Mouse (Mus musculus) hindbrain, embryonic 14.5 days (tissue): ENCODE measurements around the gene Ndufv3. TPM values are rescaled to one million over a fixed set of nuclear protein-coding genes. Genes with fewer than 3 reads are reported as not detected.

Source experiments
- ATAC-seq: fragments of 200-750 bp; cut with Nextera tagmentation; 2 replicates; pipeline ENCODE4 v1.8.0; 2017; ENCODE audit warnings: moderate number of reproducible peaks, mild to moderate bottlenecking, moderate TSS enrichment, moderate library complexity; ENCODE audit not compliant: low FRiP score
- DNase-seq: peaks from one replicate; pipeline ENCODE4 v3.0.0-alpha.2; 2015; ENCODE audit warnings: low spot score
- H3K27ac ChIP-seq: fragments of 300-500 bp; sonication (generic); 2 replicates; pipeline ENCODE4 v1.5.1; 2014; ENCODE audit warnings: mild to moderate bottlenecking, moderate library complexity
- H3K27me3 ChIP-seq: fragments of 300-500 bp; sonication (generic); 2 replicates; pipeline ENCODE4 v1.6.1; 2014; ENCODE audit warnings: mild to moderate bottlenecking, low read length, mixed read lengths; ENCODE audit not compliant: control insufficient read depth, insufficient read depth
- H3K36me3 ChIP-seq: fragments of 300-500 bp; sonication (generic); replicated peaks from 2 replicates; pipeline ENCODE4 v1.6.1; 2014; ENCODE audit not compliant: control insufficient read depth, insufficient read depth
- H3K4me1 ChIP-seq: fragments of 300-500 bp; sonication (generic); replicated peaks from 2 replicates; pipeline ENCODE4 v1.6.1; 2014; ENCODE audit warnings: antibody characterized with exemption, low read length, mixed read lengths; ENCODE audit not compliant: control insufficient read depth, insufficient read depth
- H3K4me2 ChIP-seq: fragments of 300-500 bp; sonication (generic); replicated peaks from 2 replicates; pipeline ENCODE4 v1.6.1; 2014; ENCODE audit warnings: mild to moderate bottlenecking, moderate library complexity
- H3K4me3 ChIP-seq: fragments of 300-500 bp; sonication (generic); replicated peaks from 2 replicates; pipeline ENCODE4 v1.5.1; 2014; ENCODE audit warnings: mild to moderate bottlenecking, low read length
- H3K9ac ChIP-seq: fragments of 300-500 bp; sonication (generic); 2 replicates; pipeline ENCODE4 v1.6.1; 2014
- H3K9me3 ChIP-seq: fragments of 300-500 bp; sonication (generic); 2 replicates; pipeline ENCODE4 v1.6.1; 2016; ENCODE audit warnings: low read length; ENCODE audit not compliant: control insufficient read depth
- WGBS: fragments of 180-500 bp; shearing (Covaris S2); extraction: QIAGEN DNeasy Blood & Tissue Kit; methylation state at CpG from one replicate; pipeline ENCODE4 v1.1.7; 2014; 5-methylcytosine and 5-hydroxymethylcytosine counted together
- polyA plus RNA-seq: library from polyadenylated mRNA; unstranded; fragments of >200 nt; fragmentation: Nextera tagmentation; extraction: Ambion mirVana; gene quantifications from 2 replicates; pipeline ENCODE4 v1.2.1, GENCODE M21; 2014

Gene Ndufv3
- polyA plus RNA-seq, 1 experiment from 2014 or later, result 514 TPM

GRCm38 (mm10) chr17:31506282-31506681 is 13.6 kb upstream of the Ndufv3 start:
- Histone ChIP-seq H3K4me3 (no peak overlapping the region), H3K4me2 (no peak overlapping the region), H3K27me3 (no peaks in the 10 kb centered on the region), H3K27ac (no peak overlapping the region), H3K9ac (no peak overlapping the region), H3K36me3 (peaks cover 81% of the 10 kb centered on the region), H3K4me1 (peaks cover 2% of the 10 kb centered on the region; the same call in 1 of the 2 replicates), H3K9me3 (no peaks in the 10 kb centered on the region)
- WGBS, result 84% methylated on average over 7 of the region's 7 CpGs
- no peak for DNase-seq
- no peak for ATAC-seq

GRCm38 (mm10) chr17:31510944-31511343 is 9.0 kb upstream of the Ndufv3 start:
- H3K27ac ChIP-seq, result no peak overlapping the region
- peak overlapping the region; percentile 76 for H3K4me2 ChIP-seq
- no peaks in the 10 kb centered on the region for H3K9me3 ChIP-seq
- no peaks in the 10 kb centered on the region for H3K27me3 ChIP-seq
- peak overlapping the region; percentile 67; the same call in 1 of the 2 replicates for H3K4me3 ChIP-seq
- ATAC-seq, result no peak
- no peak overlapping the region for H3K9ac ChIP-seq
- no peak for DNase-seq
- 97% methylated on average over 6 of the region's 6 CpGs for WGBS
- H3K36me3 ChIP-seq, result peaks cover 37% of the 10 kb centered on the region
- peaks cover 11% of the 10 kb centered on the region for H3K4me1 ChIP-seq

GRCm38 (mm10) chr17:31511792-31512495 is 8.0 kb upstream of the Ndufv3 start:
- H3K4me1 ChIP-seq, result peaks cover 11% of the 10 kb centered on the region
- no peaks in the 10 kb centered on the region for H3K9me3 ChIP-seq
- ATAC-seq (peak; percentile 96), DNase-seq (peak; percentile 94)
- no peaks in the 10 kb centered on the region for H3K27me3 ChIP-seq
- H3K27ac ChIP-seq, result peak overlapping the region; percentile 72
- peak overlapping the region; percentile 67 for H3K4me3 ChIP-seq
- peaks cover 34% of the 10 kb centered on the region for H3K36me3 ChIP-seq
- peak overlapping the region; percentile 67 for H3K9ac ChIP-seq
- WGBS, result under 1% methylated on average over 56 of the region's 56 CpGs
- H3K4me2 ChIP-seq, result peak overlapping the region; percentile 76

GRCm38 (mm10) chr17:31512593-31512992 is 7.3 kb upstream of the Ndufv3 start:
- H3K4me1 ChIP-seq, result peaks cover 11% of the 10 kb centered on the region
- H3K9ac ChIP-seq, result peak overlapping the region; percentile 67
- H3K27ac ChIP-seq, result peak overlapping the region; percentile 72
- peak overlapping the region; percentile 76 for H3K4me2 ChIP-seq
- peak overlapping the region; percentile 67 for H3K4me3 ChIP-seq
- DNase-seq, result no peak
- no peaks in the 10 kb centered on the region for H3K9me3 ChIP-seq
- peaks cover 27% of the 10 kb centered on the region for H3K36me3 ChIP-seq
- WGBS, result 24% methylated on average over 6 of the region's 6 CpGs
- H3K27me3 ChIP-seq, result no peaks in the 10 kb centered on the region
- no peak for ATAC-seq

- WGBS, result 69% methylated on average over 1 of the region's 1 CpGs
- H3K4me3 ChIP-seq, result no peak overlapping the region
- ATAC-seq, result no peak
- no peak overlapping the region for H3K4me2 ChIP-seq
- no peaks in the 10 kb centered on the region for H3K27me3 ChIP-seq
- peaks cover 7% of the 10 kb centered on the region for H3K36me3 ChIP-seq
- no peak overlapping the region for H3K9ac ChIP-seq
- no peak for DNase-seq
- H3K9me3 ChIP-seq, result no peaks in the 10 kb centered on the region
- H3K27ac ChIP-seq, result 0 out of 2 replicates have a peak overlapping the region, but pooled peaks have one; percentile 20
- peaks cover 18% of the 10 kb centered on the region for H3K4me1 ChIP-seq
These were observed 5.2 kb upstream of the Ndufv3 start for GRCm38 (mm10) chr17:31514696-31515095.

GRCm38 (mm10) chr17:31519344-31519945 is 470 bp upstream of the Ndufv3 start:
- DNase-seq, result no peak
- Histone ChIP-seq H3K27me3 (no peaks in the 10 kb centered on the region), H3K9me3 (no peaks in the 10 kb centered on the region), H3K9ac (no peak overlapping the region; the same call in 1 of the 2 replicates), H3K36me3 (peaks cover 15% of the 10 kb centered on the region), H3K4me3 (peak overlapping the region; percentile 91), H3K27ac (peak overlapping the region; percentile 41; the same call in 1 of the 2 replicates), H3K4me1 (peaks cover 27% of the 10 kb centered on the region), H3K4me2 (peak overlapping the region; percentile 83)
- peak; percentile 67 for ATAC-seq
- 6% methylated on average over 7 of the region's 7 CpGs for WGBS

GRCm38 (mm10) chr17:31520895-31521294 is 980 bp downstream of the Ndufv3 start:
- Histone ChIP-seq H3K36me3 (peaks cover 20% of the 10 kb centered on the region), H3K4me2 (peak overlapping the region; percentile 83), H3K4me3 (peak overlapping the region; percentile 91), H3K9me3 (no peaks in the 10 kb centered on the region), H3K4me1 (peaks cover 27% of the 10 kb centered on the region), H3K27ac (peak overlapping the region; percentile 82), H3K9ac (peak overlapping the region; percentile 84), H3K27me3 (no peaks in the 10 kb centered on the region)
- 17% methylated on average over 3 of the region's 3 CpGs for WGBS
- DNase-seq (peak; percentile 46), ATAC-seq (peak; percentile 22; the same call in 1 of the 2 replicates)

GRCm38 (mm10) chr17:31521948-31522347 is 2.0 kb downstream of the Ndufv3 start:
- no peak for DNase-seq

GRCm38 (mm10) chr17:31525114-31525513 is 5.2 kb downstream of the Ndufv3 start:
- H3K4me3 ChIP-seq, result no peak overlapping the region
- 97% methylated on average over 4 of the region's 4 CpGs for WGBS
- no peaks in the 10 kb centered on the region for H3K27me3 ChIP-seq
- no peak overlapping the region for H3K27ac ChIP-seq
- H3K9me3 ChIP-seq, result no peaks in the 10 kb centered on the region
- no peak for ATAC-seq
- DNase-seq, result no peak
- peaks cover 54% of the 10 kb centered on the region for H3K36me3 ChIP-seq
- no peak overlapping the region for H3K4me2 ChIP-seq
- H3K4me1 ChIP-seq, result peaks cover 19% of the 10 kb centered on the region
- H3K9ac ChIP-seq, result no peak overlapping the region

More at GRCm38 (mm10) chr17:31521948-31522347, 2.0 kb downstream of the Ndufv3 start:
- Histone ChIP-seq H3K27me3 (no peaks in the 10 kb centered on the region), H3K9ac (no peak overlapping the region), H3K4me1 (peaks cover 27% of the 10 kb centered on the region), H3K9me3 (no peaks in the 10 kb centered on the region), H3K4me2 (no peak overlapping the region), H3K27ac (peak overlapping the region; percentile 82; the same call in 1 of the 2 replicates), H3K36me3 (peaks cover 24% of the 10 kb centered on the region), H3K4me3 (no peak overlapping the region)
- no peak for ATAC-seq
- WGBS, result 67% methylated on average over 6 of the region's 6 CpGs
